Mouse (Mus musculus) midbrain, embryonic 11.5 days (tissue): Measurements from ENCODE around the gene Tnxb. TPM values are rescaled to one million over a fixed set of nuclear protein-coding genes. Genes with fewer than 3 reads are reported as not detected.

Experiments used
- ATAC-seq: fragments of 200-750 bp; cut with Nextera tagmentation; 2 replicates; pipeline ENCODE4 v1.8.0; 2017; ENCODE audit warnings: moderate TSS enrichment, moderate library complexity; ENCODE audit not compliant: low FRiP score
- DNase-seq: peaks from one replicate; pipeline ENCODE4 v3.0.0; 2015; ENCODE audit warnings: low spot score; ENCODE audit errors: missing footprints
- H3K27ac ChIP-seq: fragments of 300-500 bp; sonication (generic); 2 replicates; pipeline ENCODE4 v1.5.1; 2014; ENCODE audit warnings: low read depth, low read length
- H3K27me3 ChIP-seq: fragments of 300-500 bp; sonication (generic); 2 replicates; pipeline ENCODE4 v1.6.1; 2014; ENCODE audit warnings: mild to moderate bottlenecking, low read length, moderate library complexity, mixed read lengths; ENCODE audit not compliant: control insufficient read depth, insufficient read depth
- H3K36me3 ChIP-seq: fragments of 300-500 bp; sonication (generic); 2 replicates; pipeline ENCODE4 v1.6.1; 2014; ENCODE audit warnings: mild to moderate bottlenecking, low read length, moderate library complexity, mixed read lengths; ENCODE audit not compliant: control insufficient read depth, insufficient read depth
- H3K4me1 ChIP-seq: fragments of 300-500 bp; sonication (generic); 2 replicates; pipeline ENCODE4 v1.6.1; 2014; ENCODE audit warnings: low read length; ENCODE audit not compliant: control insufficient read depth, insufficient read depth
- H3K4me2 ChIP-seq: fragments of 300-500 bp; sonication (generic); 2 replicates; pipeline ENCODE4 v1.6.1; 2014; ENCODE audit warnings: mild to moderate bottlenecking, moderate library complexity
- H3K4me3 ChIP-seq: fragments of 300-500 bp; sonication (generic); 2 replicates; pipeline ENCODE4 v1.5.1; 2014; ENCODE audit warnings: low read depth, low read length
- H3K9ac ChIP-seq: fragments of 300-500 bp; sonication (generic); 2 replicates; pipeline ENCODE4 v1.6.1; 2014; ENCODE audit warnings: low read length
- H3K9me3 ChIP-seq: fragments of 300-500 bp; sonication (generic); 2 replicates; pipeline ENCODE4 v1.6.1; 2016; ENCODE audit warnings: low read length; ENCODE audit not compliant: control insufficient read depth
- WGBS: fragments of 180-500 bp; shearing (Covaris S2); extraction: QIAGEN DNeasy Blood & Tissue Kit; methylation state at CpG from one replicate; pipeline ENCODE4 v1.1.7; 2014; 5-methylcytosine and 5-hydroxymethylcytosine counted together
- polyA plus RNA-seq: library from polyadenylated mRNA; unstranded; fragments of >200 nt; fragmentation: Nextera tagmentation; extraction: Ambion mirVana; gene quantifications from 2 replicates; pipeline ENCODE4 v1.2.1, GENCODE M21; 2014

Gene Tnxb
- polyA plus RNA-seq, 1 experiment from 2014 or later, result 0.05 TPM

GRCm38 (mm10) chr17:34628644-34628967 is 41.7 kb upstream of the Tnxb start:
- Histone ChIP-seq H3K4me1 (peaks cover 47% of the 10 kb centered on the region), H3K4me2 (peak overlapping the region; percentile 73), H3K27ac (no peak overlapping the region), H3K4me3 (no peak overlapping the region), H3K27me3 (peaks cover 26% of the 10 kb centered on the region), H3K9ac (0 out of 2 replicates have a peak overlapping the region, but pooled peaks have one; percentile 10), H3K9me3 (no peaks in the 10 kb centered on the region), H3K36me3 (no peaks in the 10 kb centered on the region)
- 12% methylated on average over 5 of the region's 5 CpGs for WGBS
- ATAC-seq (no peak), DNase-seq (no peak)

GRCm38 (mm10) chr17:34629221-34629751 is 41.0 kb upstream of the Tnxb start, which contains the start of gene Prrt1:
Gene Prrt1 (plus strand): TSS chr17:34629533.
- Histone ChIP-seq H3K27ac (no peak within 1 kb of the TSS), H3K4me2 (peak within 1 kb of the TSS; percentile 73), H3K9me3 (no peaks in the 10 kb centered on the region), H3K4me3 (peak within 1 kb of the TSS; percentile 23), H3K36me3 (no peaks in the 10 kb centered on the region), H3K9ac (peak within 1 kb of the TSS; percentile 38; the same call in 1 of the 2 replicates), H3K27me3 (peaks cover 26% of the 10 kb centered on the region), H3K4me1 (peaks cover 47% of the 10 kb centered on the region)
- peak; percentile 39 for ATAC-seq
- WGBS, result under 1% methylated on average over 16 of the region's 16 CpGs
- DNase-seq, result peak; percentile 89

GRCm38 (mm10) chr17:34629796-34630603 is 40.3 kb upstream of the Tnxb start:
- peaks cover 47% of the 10 kb centered on the region for H3K4me1 ChIP-seq
- H3K9me3 ChIP-seq, result no peaks in the 10 kb centered on the region
- ATAC-seq, result no peak
- H3K27ac ChIP-seq, result no peak overlapping the region
- DNase-seq, result peak; percentile 89
- peak overlapping the region; percentile 36; the same call in 1 of the 2 replicates for H3K9ac ChIP-seq
- H3K27me3 ChIP-seq, result peaks cover 26% of the 10 kb centered on the region
- no peaks in the 10 kb centered on the region for H3K36me3 ChIP-seq
- H3K4me2 ChIP-seq, result peak overlapping the region; percentile 73
- H3K4me3 ChIP-seq, result peak overlapping the region; percentile 23
- 11% methylated on average over 12 of the region's 12 CpGs for WGBS

GRCm38 (mm10) chr17:34630761-34631301 is 39.5 kb upstream of the Tnxb start:
- peaks cover 47% of the 10 kb centered on the region for H3K4me1 ChIP-seq
- no peak for ATAC-seq
- 3% methylated on average over 48 of the region's 48 CpGs for WGBS

GRCm38 (mm10) chr17:34631647-34632046 is 38.7 kb upstream of the Tnxb start:
- Histone ChIP-seq H3K9me3 (no peaks in the 10 kb centered on the region), H3K4me1 (peaks cover 39% of the 10 kb centered on the region), H3K27me3 (peaks cover 26% of the 10 kb centered on the region), H3K4me3 (peak overlapping the region; percentile 29), H3K9ac (no peak overlapping the region), H3K36me3 (no peaks in the 10 kb centered on the region), H3K27ac (no peak overlapping the region), H3K4me2 (peak overlapping the region; percentile 56)
- DNase-seq, result peak; percentile 86
- WGBS, result 3% methylated on average over 12 of the region's 12 CpGs
- no peak for ATAC-seq

More at GRCm38 (mm10) chr17:34630761-34631301, 39.5 kb upstream of the Tnxb start:
- Histone ChIP-seq H3K9ac (0 out of 2 replicates have a peak overlapping the region, but pooled peaks have one; percentile 36), H3K4me3 (peak overlapping the region; percentile 23), H3K4me2 (peak overlapping the region; percentile 73), H3K9me3 (no peaks in the 10 kb centered on the region), H3K27ac (no peak overlapping the region), H3K27me3 (peaks cover 26% of the 10 kb centered on the region), H3K36me3 (no peaks in the 10 kb centered on the region)
- peak; percentile 87 for DNase-seq

- DNase-seq, result peak; percentile 95
Measured at GRCm38 (mm10) chr17:34632261-34632691, 38.1 kb upstream of the Tnxb start.

GRCm38 (mm10) chr17:34635671-34636070 is 34.7 kb upstream of the Tnxb start:
- WGBS, result 72% methylated on average over 2 of the region's 2 CpGs
- peaks cover 16% of the 10 kb centered on the region for H3K27me3 ChIP-seq
- H3K36me3 ChIP-seq, result no peaks in the 10 kb centered on the region
- peaks cover 10% of the 10 kb centered on the region for H3K4me1 ChIP-seq
- ATAC-seq, result no peak
- H3K9ac ChIP-seq, result no peak overlapping the region
- no peaks in the 10 kb centered on the region for H3K9me3 ChIP-seq
- no peak overlapping the region for H3K27ac ChIP-seq
- DNase-seq, result no peak
- no peak overlapping the region for H3K4me2 ChIP-seq
- no peak overlapping the region for H3K4me3 ChIP-seq

More at GRCm38 (mm10) chr17:34632261-34632691, 38.1 kb upstream of the Tnxb start:
- Histone ChIP-seq H3K4me3 (peak overlapping the region; percentile 29), H3K4me2 (peak overlapping the region; percentile 56), H3K27ac (no peak overlapping the region), H3K36me3 (no peaks in the 10 kb centered on the region), H3K9ac (peak overlapping the region; percentile 44), H3K27me3 (peaks cover 26% of the 10 kb centered on the region), H3K9me3 (no peaks in the 10 kb centered on the region), H3K4me1 (peaks cover 39% of the 10 kb centered on the region)
- WGBS, result 1% methylated on average over 26 of the region's 26 CpGs
- 0 out of 2 replicates have a peak, but pooled peaks have one; percentile 15 for ATAC-seq

- Histone ChIP-seq H3K4me2 (no peak overlapping the region), H3K9me3 (no peaks in the 10 kb centered on the region), H3K4me3 (no peak overlapping the region), H3K9ac (no peak overlapping the region), H3K4me1 (peaks cover 7% of the 10 kb centered on the region), H3K36me3 (no peaks in the 10 kb centered on the region), H3K27ac (no peak overlapping the region), H3K27me3 (peaks cover under 1% of the 10 kb centered on the region; the same call in 1 of the 2 replicates)
- 60% methylated on average over 3 of the region's 3 CpGs for WGBS
- DNase-seq (no peak), ATAC-seq (no peak)
Measured at GRCm38 (mm10) chr17:34637459-34637858, 32.9 kb upstream of the Tnxb start.
